Mouse (Mus musculus): Measurements from ENCODE around the gene Ift57.

Ift57 gene

GRCm38 (mm10) chr16:49793596-49793995 is 94.6 kb downstream of the Ift57 start:
- no peak for DNase-seq (ENCODE audit: low read depth)

GRCm38 (mm10) chr16:49796271-49796670 is 97.2 kb downstream of the Ift57 start:
- no peak for DNase-seq (ENCODE audit: low read depth)

- no peak for DNase-seq (ENCODE audit: low read depth)
These were observed 97.9 kb downstream of the Ift57 start for GRCm38 (mm10) chr16:49796954-49797353.

GRCm38 (mm10) chr16:49798790-49799189 is 99.8 kb downstream of the Ift57 start:
- DNase-seq (ENCODE audit: low read depth), result no peak

- no peak for DNase-seq (ENCODE audit: low read depth)
These were observed 100.8 kb downstream of the Ift57 start, which contains the start of gene Cd47 for GRCm38 (mm10) chr16:49799597-49800561. Cd47 (plus strand) TSS chr16:49800533.

GRCm38 (mm10) chr16:49800996-49801395 is 102.0 kb downstream of the Ift57 start:
- DNase-seq (ENCODE audit: low read depth), result no peak

GRCm38 (mm10) chr16:49801399-49801798 is 102.4 kb downstream of the Ift57 start:
- DNase-seq (ENCODE audit: low read depth), result no peak

- DNase-seq (ENCODE audit: low read depth), result no peak
These were observed 104.0 kb downstream of the Ift57 start for GRCm38 (mm10) chr16:49802993-49803392.

GRCm38 (mm10) chr16:49803932-49804461 is 105.0 kb downstream of the Ift57 start:
- DNase-seq (ENCODE audit: low read depth), result no peak

- no peak for DNase-seq (ENCODE audit: low read depth)
These were observed 107.9 kb downstream of the Ift57 start for GRCm38 (mm10) chr16:49806920-49807319.

- no peak for DNase-seq (ENCODE audit: low read depth)
These were observed 108.4 kb downstream of the Ift57 start for GRCm38 (mm10) chr16:49807419-49807841.

GRCm38 (mm10) chr16:49807862-49808430 is 108.9 kb downstream of the Ift57 start:
- DNase-seq (ENCODE audit: low read depth), result no peak

GRCm38 (mm10) chr16:49811897-49812296 is 112.9 kb downstream of the Ift57 start:
- DNase-seq (ENCODE audit: low read depth), result no peak

- DNase-seq (ENCODE audit: low read depth), result no peak
These were observed 114.0 kb downstream of the Ift57 start for GRCm38 (mm10) chr16:49812821-49813616.

- DNase-seq (ENCODE audit: low read depth), result no peak
These were observed 115.4 kb downstream of the Ift57 start for GRCm38 (mm10) chr16:49814419-49814818.
